Mouse (Mus musculus): ENCODE data around the gene Gm26602. TPM values are rescaled to one million over a fixed set of nuclear protein-coding genes. Genes with fewer than 3 reads are reported as not detected.

Gene Gm26602
- not detected in 2 replicates for polyA plus RNA-seq (2012; ENCODE audit: low replicate concordance)

DNA sequence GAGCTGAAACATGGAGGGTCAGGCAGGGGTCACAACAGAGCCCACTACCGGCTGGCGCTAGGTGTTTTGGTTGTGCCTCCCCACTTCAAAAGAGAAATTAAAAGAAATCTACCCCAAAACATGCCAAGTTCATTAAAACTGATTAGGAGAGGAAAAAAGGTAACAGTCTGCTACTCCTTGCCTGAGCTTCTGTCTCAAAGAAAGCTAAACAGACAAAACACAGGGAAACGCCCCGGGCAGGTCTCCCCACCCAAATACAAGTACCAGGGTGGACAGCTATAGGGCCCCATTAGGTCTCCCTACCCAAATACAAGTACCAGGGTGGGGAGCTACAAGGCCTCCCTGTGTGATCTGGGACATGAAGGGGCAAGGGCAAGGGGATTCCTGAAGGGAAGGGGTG lies at the start of gene Gm26602:
TSS of gene Gm26602 (plus strand) at position 301 of the 400 bp plus-strand sequence.

DNA sequence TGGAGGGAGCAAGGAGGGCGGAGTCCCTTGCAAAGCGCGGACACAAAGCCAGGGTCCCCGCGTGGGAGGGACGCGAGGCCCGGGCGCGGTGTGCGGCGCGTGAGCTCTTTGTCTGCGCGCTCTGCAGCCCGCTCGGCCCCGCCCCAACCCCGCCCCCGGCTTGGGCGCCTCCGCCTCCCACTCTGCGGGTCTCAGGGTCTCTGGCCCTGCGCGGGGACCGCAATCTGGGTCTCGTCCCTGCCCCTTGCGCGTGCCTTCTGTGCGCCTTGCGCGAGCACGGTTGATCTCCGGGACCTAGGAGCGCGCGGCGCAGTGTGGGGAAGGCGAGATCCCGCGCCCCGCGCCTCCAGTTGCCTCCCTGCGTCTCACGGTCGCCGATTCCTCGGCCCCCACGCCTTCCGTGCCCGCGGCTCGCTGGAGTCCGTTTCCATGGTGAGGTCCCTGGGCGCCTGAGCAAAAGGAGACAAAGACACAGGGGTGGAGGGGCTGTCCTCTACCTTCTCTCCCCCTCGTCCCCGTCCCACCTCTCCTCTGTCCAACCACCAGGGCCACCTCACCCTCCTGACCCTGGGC lies 36.3 kb upstream of the Gm26602 start, which contains the start of the genes Prtn3 and Plppr3:
TSS of gene Prtn3 (plus strand) at position 187 of the 573 bp plus-strand sequence.
TSS of gene Plppr3 (minus strand) at position 345 of the 573 bp plus-strand sequence.

GRCm38 (mm10) chr10:79886054-79886453 lies 24.6 kb upstream of the Gm26602 start, which contains the start of gene Elane:
TSS of gene Elane (plus strand) at chr10:79886247.

DNA sequence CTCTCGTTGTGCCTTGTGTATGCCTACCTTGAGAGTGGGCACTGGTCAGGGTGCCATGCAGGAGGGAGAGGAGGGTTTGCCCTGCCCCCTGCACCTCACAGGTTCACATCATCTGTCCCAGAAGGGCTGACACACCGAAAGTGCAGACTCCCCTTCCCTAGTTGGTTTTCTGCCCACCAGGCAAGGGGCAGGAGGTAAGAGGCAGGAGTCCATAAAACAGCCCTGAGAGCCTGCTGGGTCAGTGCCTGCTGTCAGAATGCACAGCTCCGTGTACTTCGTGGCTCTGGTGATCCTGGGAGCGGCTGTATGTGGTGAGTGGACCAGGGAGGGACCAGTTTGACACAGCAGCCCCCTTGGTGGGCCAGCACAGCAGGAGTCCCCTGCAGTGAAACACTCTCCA lies 20.0 kb upstream of the Gm26602 start, which contains the start of gene Cfd:
TSS of gene Cfd (plus strand) at position 184 of the 400 bp plus-strand sequence.

GRCm38 (mm10) chr10:79908167-79909091 lies 2.2 kb upstream of the Gm26602 start, which contains the start of gene Med16:
TSS of gene Med16 (minus strand) at chr10:79908923.

DNA sequence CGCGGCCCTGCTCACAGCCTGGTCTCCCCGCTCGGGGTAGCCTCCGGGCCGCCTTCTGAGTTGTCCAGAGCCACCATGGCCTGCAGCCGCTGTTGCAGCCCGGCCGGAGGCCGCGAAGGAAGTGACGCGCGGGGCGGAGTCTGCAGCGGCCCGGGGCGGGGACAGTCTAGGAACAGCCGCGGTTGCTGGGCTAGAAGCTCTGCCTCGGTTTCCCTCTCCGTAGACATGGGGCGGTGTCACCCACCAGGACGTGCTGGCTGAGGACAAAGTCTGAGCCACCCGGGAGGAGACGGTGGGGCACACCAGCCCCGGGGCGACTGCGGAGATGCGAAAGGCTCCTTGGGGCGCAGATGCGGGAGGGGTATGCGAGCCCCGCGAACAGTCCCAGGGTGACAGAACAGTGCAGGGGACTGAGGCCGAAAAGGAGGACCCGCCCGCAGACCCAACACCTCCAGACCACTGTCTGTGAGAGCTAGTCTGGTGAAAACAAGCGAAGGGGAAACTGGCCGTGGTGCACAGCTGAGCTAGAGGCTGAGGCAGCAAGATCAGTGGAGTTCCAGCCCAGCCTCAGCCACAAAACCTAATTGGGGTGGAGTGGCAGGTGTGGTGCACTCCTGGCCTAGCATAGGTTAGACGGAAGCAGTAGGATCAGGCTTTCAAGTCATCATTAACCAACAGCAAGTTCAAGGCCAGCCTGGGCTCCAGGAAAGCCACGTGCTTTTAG lies 6.3 kb downstream of the Gm26602 start, which contains the start of gene Kiss1r:
TSS of gene Kiss1r (plus strand) at position 164 of the 724 bp plus-strand sequence.

GRCm38 (mm10) chr10:79920958-79921535 lies 10.4 kb downstream of the Gm26602 start, which contains the start of gene R3hdm4:
TSS of gene R3hdm4 (minus strand) at chr10:79921208.

GRCm38 (mm10) chr10:79926491-79927323 lies 16.1 kb downstream of the Gm26602 start, which contains the start of gene Arid3a:
TSS of gene Arid3a (plus strand) at chr10:79927043.

DNA sequence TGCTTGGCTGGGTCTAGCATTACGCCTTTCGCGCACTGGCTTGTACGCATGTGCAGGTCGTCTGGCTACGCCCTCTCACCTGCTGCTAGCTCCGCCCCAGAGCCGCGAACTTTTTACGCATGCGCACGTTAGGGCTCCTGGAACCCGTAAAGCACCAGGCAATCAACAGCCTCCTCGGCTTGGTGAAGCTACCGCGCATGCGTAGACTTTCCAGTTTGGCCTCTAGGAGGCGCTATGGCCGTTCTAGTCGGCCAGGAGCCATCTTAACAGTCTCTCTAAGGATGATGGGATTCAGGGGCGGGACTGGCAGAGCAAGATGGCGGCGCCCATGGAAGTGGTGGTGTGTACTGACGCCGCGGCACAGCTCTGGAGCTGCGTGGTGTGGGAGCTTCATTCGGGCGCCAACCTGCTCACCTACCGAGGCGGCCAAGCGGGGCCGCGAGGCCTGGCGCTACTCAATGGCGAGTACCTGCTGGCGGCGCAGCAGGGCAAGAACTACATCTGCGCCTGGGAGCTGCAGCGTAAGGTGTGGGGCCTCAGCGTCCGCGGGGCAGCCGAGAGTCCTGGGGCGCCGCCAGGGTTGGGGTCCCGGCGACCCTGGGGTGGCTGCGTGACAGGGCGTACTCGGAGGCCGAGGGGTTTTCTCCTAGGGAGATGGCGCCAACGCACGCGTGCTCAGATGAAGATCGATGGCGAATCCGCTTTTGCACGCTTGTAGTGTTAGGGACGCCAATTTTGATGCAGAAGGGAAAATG lies 49.4 kb downstream of the Gm26602 start, which contains the start of gene Wdr18:
TSS of gene Wdr18 (plus strand) at position 306 of the 755 bp plus-strand sequence.

Other genes with a start within 250 kb of the Gm26602 start
- 1.2 and 4.1 TPM in 2 replicates for gene Madcam1, start 246.3 kb upstream of the Gm26602 start, polyA plus RNA-seq (2012; ENCODE audit: low replicate concordance)
- gene Tpgs1, start 241.5 kb upstream of the Gm26602 start, polyA plus RNA-seq (2012; ENCODE audit: low replicate concordance): 124 and 133 TPM in 2 replicates
- 509 and 614 TPM in 2 replicates for gene Cdc34, start 228.7 kb upstream of the Gm26602 start, polyA plus RNA-seq (2012; ENCODE audit: low replicate concordance)
- gene Gzmm, start 221.8 kb upstream of the Gm26602 start, polyA plus RNA-seq (2012; ENCODE audit: low replicate concordance): 0.73 and 5.0 TPM in 2 replicates
- gene Bsg, start 206.4 kb upstream of the Gm26602 start, polyA plus RNA-seq (2012; ENCODE audit: low replicate concordance): 1,297 and 3,633 TPM in 2 replicates
- 3.5 and 7.7 TPM in 2 replicates for gene Hcn2, start 194.2 kb upstream of the Gm26602 start, polyA plus RNA-seq (2012; ENCODE audit: low replicate concordance)
- 55.2 and 56.1 TPM in 2 replicates for gene Polrmt, start 164.3 kb upstream of the Gm26602 start, polyA plus RNA-seq (2012; ENCODE audit: low replicate concordance)
- 0.23 TPM in 1 of 2 replicates, not detected in the other for gene Fgf22, start 155.8 kb upstream of the Gm26602 start, polyA plus RNA-seq (2012; ENCODE audit: low replicate concordance)
- gene Rnf126, start 143.9 kb upstream of the Gm26602 start, polyA plus RNA-seq (2012; ENCODE audit: low replicate concordance): 437 and 591 TPM in 2 replicates
- gene Fstl3, start 133.6 kb upstream of the Gm26602 start, polyA plus RNA-seq (2012; ENCODE audit: low replicate concordance): 1.4 and 2.5 TPM in 2 replicates
- 0.16 TPM in 1 of 2 replicates, not detected in the other for gene Prss57, start 119.9 kb upstream of the Gm26602 start, polyA plus RNA-seq (2012; ENCODE audit: low replicate concordance)
- gene Palm, start 117.3 kb upstream of the Gm26602 start, polyA plus RNA-seq (2012; ENCODE audit: low replicate concordance): 6.9 and 13.2 TPM in 2 replicates
- gene Misp, start 89.9 kb upstream of the Gm26602 start, polyA plus RNA-seq (2012; ENCODE audit: low replicate concordance): 0.45 TPM in 1 of 2 replicates, not detected in the other
- gene Ptbp1, start 56.4 kb upstream of the Gm26602 start, polyA plus RNA-seq (2012; ENCODE audit: low replicate concordance): 557 and 1,313 TPM in 2 replicates
- gene Prtn3, start 36.4 kb upstream of the Gm26602 start, polyA plus RNA-seq (2012; ENCODE audit: low replicate concordance): 10.8 and 17.6 TPM in 2 replicates
- 0.51 and 0.96 TPM in 2 replicates for gene Plppr3, start 36.2 kb upstream of the Gm26602 start, polyA plus RNA-seq (2012; ENCODE audit: low replicate concordance)
- 4.2 and 5.4 TPM in 2 replicates for gene Elane, start 24.6 kb upstream of the Gm26602 start, polyA plus RNA-seq (2012; ENCODE audit: low replicate concordance)
- gene Cfd, start 20.0 kb upstream of the Gm26602 start, polyA plus RNA-seq (2012; ENCODE audit: low replicate concordance): not detected in 2 replicates
- 54.4 and 61.9 TPM in 2 replicates for gene Med16, start 1.9 kb upstream of the Gm26602 start, polyA plus RNA-seq (2012; ENCODE audit: low replicate concordance)
- 0.52 and 0.64 TPM in 2 replicates for gene Kiss1r, start 6.1 kb downstream of the Gm26602 start, polyA plus RNA-seq (2012; ENCODE audit: low replicate concordance)
- 102 and 146 TPM in 2 replicates for gene R3hdm4, start 10.4 kb downstream of the Gm26602 start, polyA plus RNA-seq (2012; ENCODE audit: low replicate concordance)
- gene Arid3a, start 16.2 kb downstream of the Gm26602 start, polyA plus RNA-seq (2012; ENCODE audit: low replicate concordance): 59.2 and 117 TPM in 2 replicates
- 67.7 and 87.8 TPM in 2 replicates for gene Wdr18, start 49.3 kb downstream of the Gm26602 start, polyA plus RNA-seq (2012; ENCODE audit: low replicate concordance)
- gene Grin3b, start 59.9 kb downstream of the Gm26602 start, polyA plus RNA-seq (2012; ENCODE audit: low replicate concordance): 0.12 and 0.17 TPM in 2 replicates
- gene Tmem259, start 73.5 kb downstream of the Gm26602 start, polyA plus RNA-seq (2012; ENCODE audit: low replicate concordance): 658 and 1,473 TPM in 2 replicates
- gene Cnn2, start 77.7 kb downstream of the Gm26602 start, polyA plus RNA-seq (2012; ENCODE audit: low replicate concordance): 222 and 247 TPM in 2 replicates
- gene Abca7, start 85.6 kb downstream of the Gm26602 start, polyA plus RNA-seq (2012; ENCODE audit: low replicate concordance): 37.0 and 54.4 TPM in 2 replicates
- gene Arhgap45, start 105.8 kb downstream of the Gm26602 start, polyA plus RNA-seq (2012; ENCODE audit: low replicate concordance): 156 and 353 TPM in 2 replicates
- 53.8 and 132 TPM in 2 replicates for gene Polr2e, start 128.9 kb downstream of the Gm26602 start, polyA plus RNA-seq (2012; ENCODE audit: low replicate concordance)
- gene Gpx4, start 136.3 kb downstream of the Gm26602 start, polyA plus RNA-seq (2012; ENCODE audit: low replicate concordance): 698 and 1,678 TPM in 2 replicates
- 72.7 and 82.1 TPM in 2 replicates for gene Sbno2, start 194.7 kb downstream of the Gm26602 start, polyA plus RNA-seq (2012; ENCODE audit: low replicate concordance)
- 127 and 185 TPM in 2 replicates for gene Stk11, start 204.9 kb downstream of the Gm26602 start, polyA plus RNA-seq (2012; ENCODE audit: low replicate concordance)
- gene Atp5d, start 227.8 kb downstream of the Gm26602 start, polyA plus RNA-seq (2012; ENCODE audit: low replicate concordance): 1,038 and 1,245 TPM in 2 replicates
- gene Cbarp, start 230.0 kb downstream of the Gm26602 start, polyA plus RNA-seq (2012; ENCODE audit: low replicate concordance): 40.1 and 43.9 TPM in 2 replicates
- 224 and 253 TPM in 2 replicates for gene Midn, start 237.4 kb downstream of the Gm26602 start, polyA plus RNA-seq (2012; ENCODE audit: low replicate concordance)